ENCODE assay signal across 20 mouse cellular contexts in the genomic region with DNA sequence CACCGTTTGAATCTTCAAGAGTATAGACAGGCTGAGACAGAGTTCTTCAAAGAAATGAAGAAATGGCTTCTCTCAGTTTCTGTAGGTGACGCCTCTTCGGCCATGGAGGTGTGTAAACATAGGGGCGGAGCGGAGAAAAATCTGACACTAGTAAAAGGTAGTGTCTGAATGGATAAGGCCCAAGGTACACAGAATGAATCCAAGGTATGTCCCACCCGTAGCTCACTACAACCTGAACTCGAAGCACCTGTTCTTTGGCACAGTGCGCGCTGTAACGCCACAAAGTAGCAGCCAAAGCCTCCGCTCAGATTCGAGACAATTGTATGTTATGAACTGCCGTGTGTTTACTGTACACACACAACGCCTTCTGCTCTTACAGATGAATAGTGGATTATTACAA. TPM values are rescaled to one million over a fixed set of nuclear protein-coding genes. Genes with fewer than 3 reads are reported as not detected.
"Had no signal": no experiment of that assay in that cellular context is flagged by ENCODE, and none has a peak within 500 bp of the region (broad histone marks: within the 10 kb centered on the region; RNA-seq: fewer than 3 reads in every experiment).

No protein-coding gene starts in this region.

- H3K27ac ChIP-seq: limb, embryonic 13.5 days; liver, embryonic 12.5 days; liver, embryonic 15.5 days; lung, embryonic 15.5 days; midbrain, embryonic 13.5 days; neural tube, embryonic 13.5 days had no signal

- H3K27me3 ChIP-seq: limb, embryonic 13.5 days; liver, embryonic 12.5 days; liver, embryonic 15.5 days; lung, embryonic 15.5 days; midbrain, embryonic 13.5 days; neural tube, embryonic 13.5 days had no signal

- H3K36me3 ChIP-seq: limb, embryonic 13.5 days; liver, embryonic 12.5 days; liver, embryonic 15.5 days; lung, embryonic 15.5 days; midbrain, embryonic 10.5 days; midbrain, embryonic 13.5 days; neural tube, embryonic 13.5 days had no signal

- H3K9me3 ChIP-seq: limb, embryonic 13.5 days; liver, embryonic 12.5 days; liver, embryonic 15.5 days; lung, embryonic 15.5 days; megakaryocyte, embryonic 14.5 days; midbrain, embryonic 10.5 days; midbrain, embryonic 13.5 days; neural tube, embryonic 13.5 days had no signal

- H3K9ac ChIP-seq: limb, embryonic 13.5 days; liver, embryonic 12.5 days; liver, embryonic 15.5 days; lung, embryonic 15.5 days; midbrain, embryonic 13.5 days; neural tube, embryonic 13.5 days had no signal

- H3K4me2 ChIP-seq: limb, embryonic 13.5 days; liver, embryonic 12.5 days; liver, embryonic 15.5 days; lung, embryonic 15.5 days; midbrain, embryonic 13.5 days; neural tube, embryonic 13.5 days had no signal

- DNase-seq: kidney, adult 9 months; kidney, postnatal 14 days; kidney, postnatal 4 days; left cerebral cortex, postnatal 4 days; liver; retina, postnatal 1 day; right cerebral cortex, postnatal 25 days; spleen, adult 18-20 months; thymus, adult 18-20 months; thymus, postnatal 36 days had no signal

- H3K4me3 ChIP-seq: limb, embryonic 13.5 days; liver, embryonic 12.5 days; liver, embryonic 15.5 days; lung, embryonic 15.5 days; megakaryocyte, embryonic 14.5 days; midbrain, embryonic 10.5 days; midbrain, embryonic 13.5 days; myocyte; neural tube, embryonic 13.5 days had no signal

- ATAC-seq: liver, embryonic 12.5 days; midbrain, embryonic 13.5 days; midbrain, embryonic 16.5 days had no signal

RNA-seq across cellular contexts. Expression of a gene that starts 46.1 kb away (rescaled TPM):
- polyA plus RNA-seq: liver, embryonic 15.5 days had no signal
